Mouse (Mus musculus) heart, adult 9 months (tissue): Measurements from ENCODE around the gene Lipc.

Source experiments
- DNase-seq, 2 experiments: peaks; one replicate each; pipeline ENCODE4 v3.0.0; 2022; ENCODE audit warnings: low spot score in 2 of 2

Gene Lipc

DNA sequence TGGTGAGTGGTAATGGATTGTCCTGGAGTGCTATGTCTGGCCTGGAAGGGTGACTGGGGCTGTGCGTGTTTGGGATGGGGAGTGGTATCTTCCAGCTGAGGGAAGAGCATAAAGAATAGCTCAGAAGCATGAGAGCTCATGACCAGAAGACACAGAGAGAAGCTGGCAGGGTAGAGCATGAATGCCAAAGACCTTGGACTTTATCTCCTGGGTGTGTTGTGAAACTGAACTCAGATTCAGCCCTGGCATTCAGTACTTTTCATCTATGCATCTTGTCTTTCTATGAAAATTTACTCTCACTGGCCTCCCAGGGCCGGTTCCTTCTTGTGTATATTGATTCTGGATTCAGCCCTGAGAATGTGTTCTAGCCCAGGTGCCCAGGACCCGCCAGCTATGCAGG is 127.9 kb downstream of the Lipc start:
- no peak for DNase-seq

DNA sequence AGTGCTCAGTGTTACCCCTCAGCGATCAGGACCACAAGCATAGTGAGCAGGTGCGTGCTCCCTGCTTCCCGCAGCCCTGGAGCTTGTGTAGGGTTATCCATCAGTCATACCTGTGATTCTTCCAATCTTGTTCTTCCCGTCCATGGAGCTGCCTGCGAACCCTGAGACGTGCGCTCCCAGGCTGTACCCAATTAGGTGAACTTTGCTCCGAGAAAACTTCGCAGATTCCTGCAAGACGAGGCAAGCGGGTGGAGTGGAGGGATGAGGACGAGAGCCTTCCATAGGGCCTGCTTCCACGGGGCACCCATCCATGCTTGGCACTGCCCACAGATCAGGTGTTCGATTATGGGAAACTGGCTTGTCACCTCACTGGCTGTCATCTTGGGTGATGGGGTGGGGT is 133.3 kb downstream of the Lipc start:
- DNase-seq, result no peak

DNA sequence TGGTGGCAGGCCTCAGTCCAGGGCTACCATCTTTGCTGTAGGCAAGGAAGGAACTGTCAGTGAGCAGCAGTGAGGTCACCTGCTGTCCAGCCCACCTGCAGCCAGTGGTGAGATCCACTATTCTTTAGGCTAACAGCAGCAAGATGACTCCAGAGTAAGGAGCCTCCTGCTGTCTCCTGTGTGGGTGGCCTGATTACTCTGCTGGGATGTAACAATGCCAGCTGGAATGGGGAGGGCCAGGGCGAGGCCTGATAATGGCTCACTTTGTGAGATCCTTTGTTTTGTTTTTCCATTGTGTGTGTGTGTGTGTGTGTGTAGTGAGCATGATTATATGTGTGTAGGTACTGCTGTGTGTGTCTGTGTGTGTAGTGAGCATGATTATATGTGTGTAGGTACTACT is 134.6 kb downstream of the Lipc start:
- DNase-seq, result no peak

DNA sequence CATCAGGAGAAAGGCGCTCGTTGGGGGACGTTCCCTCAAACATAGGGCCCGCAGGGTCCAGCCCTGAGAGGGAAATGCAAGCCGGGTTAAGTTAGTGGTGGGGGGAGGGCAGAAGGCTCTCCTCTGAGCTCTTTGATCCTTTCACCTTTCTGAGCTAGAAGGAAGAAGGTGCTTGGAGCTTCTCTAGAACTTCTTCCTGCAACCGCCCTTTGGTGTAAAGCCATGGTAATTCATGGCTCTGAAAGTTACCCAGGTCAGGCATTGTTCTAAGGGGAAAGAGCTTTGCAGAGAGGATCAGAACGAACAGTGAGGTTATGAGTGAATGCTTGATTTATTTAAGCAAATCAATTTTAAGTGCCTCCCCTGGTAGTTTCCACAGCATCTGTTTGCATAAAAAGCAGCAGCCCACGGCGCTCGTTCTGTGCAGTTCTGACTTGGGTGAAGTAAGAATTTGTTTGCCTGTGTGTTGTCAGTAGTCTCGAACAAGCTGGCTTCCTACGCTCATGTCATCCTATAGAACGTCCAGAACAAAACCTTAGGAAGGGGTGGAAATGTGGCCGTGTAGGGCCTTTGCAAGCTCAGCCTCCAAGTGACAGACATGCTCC is 135.2 kb downstream of the Lipc start:
- no peak for DNase-seq

DNA sequence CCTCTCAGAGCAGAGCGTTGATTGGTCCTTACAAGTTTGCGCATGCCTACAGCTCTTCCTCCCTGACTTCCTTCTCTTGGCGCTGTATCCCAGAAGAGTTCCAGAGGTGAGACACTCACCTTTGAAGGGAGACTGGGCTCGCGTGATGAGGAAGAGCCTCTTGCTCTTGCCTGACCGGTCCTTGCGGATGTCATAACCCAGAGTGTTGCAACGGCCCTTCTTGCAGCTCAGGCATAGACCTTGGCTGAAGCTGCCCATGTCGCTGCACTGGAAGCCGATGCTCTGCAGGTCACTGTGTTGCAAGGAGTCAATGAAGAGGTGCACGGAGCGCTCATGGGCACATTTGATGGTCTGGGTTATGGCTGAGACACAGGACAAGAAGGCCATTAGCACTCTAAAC is 139.5 kb downstream of the Lipc start:
- no peak for DNase-seq

DNA sequence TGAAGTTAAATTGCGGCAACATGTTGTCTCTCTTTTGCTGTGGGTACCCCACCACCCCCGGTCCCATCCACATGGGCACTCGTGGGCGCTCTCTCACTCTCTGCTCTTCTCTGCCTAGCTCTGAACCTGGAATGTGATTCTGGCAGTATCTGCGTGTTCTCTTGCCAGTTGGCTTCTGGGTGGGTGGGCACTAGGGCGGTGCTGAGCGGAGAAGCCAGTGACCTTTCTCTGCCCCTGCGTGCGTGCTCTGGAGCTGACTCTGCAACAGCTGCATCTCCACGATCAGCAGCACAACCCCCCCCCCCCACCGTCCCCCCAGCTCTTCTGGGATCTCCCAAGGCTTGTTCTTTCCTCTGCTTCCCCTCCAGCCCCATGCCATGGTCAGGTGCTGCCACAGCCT is 144.3 kb downstream of the Lipc start:
- DNase-seq, result no peak

DNA sequence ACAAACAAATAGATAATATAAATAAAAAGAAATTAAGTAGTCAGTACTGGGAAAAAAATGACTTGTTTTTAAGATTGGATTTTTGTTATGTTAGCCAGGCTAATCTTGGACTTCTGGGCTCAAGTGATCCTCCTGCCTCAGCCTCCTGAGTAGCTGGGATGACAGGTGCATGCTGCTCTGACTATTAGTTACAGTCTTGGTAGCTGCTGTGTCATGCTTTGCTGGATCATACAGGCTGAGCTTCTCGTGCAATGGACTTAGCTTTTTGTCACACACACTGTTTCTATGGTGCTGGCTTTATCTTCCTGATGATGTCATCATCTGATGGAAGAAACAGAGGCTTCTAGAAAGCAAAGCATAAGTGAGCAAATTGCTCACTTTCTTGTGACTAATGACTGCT is 146.0 kb downstream of the Lipc start:
- no peak for DNase-seq

DNA sequence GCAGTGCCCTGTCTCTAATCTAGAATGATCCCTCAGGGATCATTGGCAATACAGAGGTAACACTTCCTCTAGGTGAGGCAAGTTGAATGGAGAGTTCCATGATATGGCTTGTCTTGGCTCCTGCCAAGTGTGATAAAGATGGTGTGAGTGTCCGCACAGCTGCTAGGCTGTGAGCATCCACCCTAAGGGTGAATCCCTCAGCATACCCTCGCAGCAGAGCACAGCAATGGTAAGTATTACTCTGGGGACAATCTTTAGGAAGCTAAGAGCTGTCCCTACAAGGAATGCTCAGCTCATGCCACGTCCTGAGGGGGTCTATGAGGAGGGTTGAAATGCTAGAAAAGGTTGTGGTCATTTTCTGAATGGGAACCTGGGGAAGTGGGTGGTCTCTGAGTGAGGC is 149.2 kb downstream of the Lipc start:
- DNase-seq, result no peak

DNA sequence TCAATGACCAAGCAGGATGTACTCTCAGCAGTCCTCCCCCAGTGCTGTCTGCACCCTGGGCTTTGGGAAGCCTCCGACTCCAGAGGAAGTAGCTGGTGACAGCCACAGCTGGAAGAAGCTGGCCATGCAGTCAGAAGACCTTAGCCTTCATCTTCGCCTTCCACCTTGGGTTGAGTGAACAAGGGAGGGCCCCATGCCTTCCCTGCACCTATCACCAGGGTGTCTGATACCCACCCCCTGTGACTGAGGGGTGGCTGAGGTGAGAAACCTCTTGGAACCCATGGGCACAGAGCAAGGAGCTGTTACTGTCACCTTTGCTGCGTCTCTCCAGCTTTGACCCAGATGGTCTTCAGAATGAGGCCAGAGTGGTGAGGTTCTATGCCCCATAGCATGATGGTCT is 150.3 kb downstream of the Lipc start:
- DNase-seq, result no peak

DNA sequence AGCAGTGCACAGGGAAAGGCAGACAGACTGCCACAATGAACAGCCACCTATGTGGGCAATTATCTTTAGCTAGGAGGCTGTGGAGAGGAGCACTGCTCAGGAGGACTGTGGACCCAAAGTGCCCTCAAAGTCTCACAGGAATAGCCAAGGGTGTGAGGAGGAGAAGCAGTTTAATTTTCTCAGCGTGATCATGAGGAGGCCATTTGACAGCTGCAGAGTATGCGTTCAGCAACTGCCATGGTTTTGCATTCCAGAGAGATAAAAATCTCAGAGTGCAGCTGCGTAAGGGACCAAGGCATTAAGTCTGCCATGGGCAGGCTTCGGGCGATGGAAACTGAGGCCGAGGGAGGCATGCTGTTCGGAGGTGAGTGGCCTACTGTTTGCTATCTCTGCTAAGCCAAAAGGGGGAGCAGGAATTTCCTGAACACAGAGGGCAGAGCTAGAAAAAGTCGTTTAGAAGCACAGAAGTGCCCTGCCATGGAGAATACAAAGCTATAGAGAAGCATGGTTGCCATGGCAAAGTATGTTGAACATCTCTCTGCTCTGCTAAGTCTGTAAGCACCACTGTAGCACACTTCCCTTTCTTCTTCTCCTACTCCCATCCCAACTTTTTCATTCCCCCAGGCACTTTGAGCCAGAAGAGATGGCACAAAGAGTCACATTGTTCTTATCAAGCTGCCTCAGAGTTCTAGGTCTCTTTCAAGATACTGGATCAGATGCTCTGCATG is 151.3 kb downstream of the Lipc start:
- no peak for DNase-seq

DNA sequence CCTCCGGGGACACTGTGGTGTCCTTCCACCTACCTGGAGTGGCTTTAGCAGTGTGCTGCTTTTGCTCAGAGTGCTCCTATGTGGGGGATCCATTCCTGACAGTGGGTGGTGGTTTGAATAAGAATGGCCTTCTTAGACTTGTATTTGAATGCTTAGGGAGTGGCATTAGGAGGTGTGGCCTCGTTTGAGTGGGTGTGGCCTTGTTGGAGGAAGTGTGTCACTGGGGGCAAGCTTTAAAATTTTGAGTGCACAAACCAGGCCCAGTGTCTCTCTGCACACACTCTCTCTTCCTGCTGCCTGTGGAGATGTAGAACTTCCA is 156.6 kb downstream of the Lipc start:
- no peak for DNase-seq

DNA sequence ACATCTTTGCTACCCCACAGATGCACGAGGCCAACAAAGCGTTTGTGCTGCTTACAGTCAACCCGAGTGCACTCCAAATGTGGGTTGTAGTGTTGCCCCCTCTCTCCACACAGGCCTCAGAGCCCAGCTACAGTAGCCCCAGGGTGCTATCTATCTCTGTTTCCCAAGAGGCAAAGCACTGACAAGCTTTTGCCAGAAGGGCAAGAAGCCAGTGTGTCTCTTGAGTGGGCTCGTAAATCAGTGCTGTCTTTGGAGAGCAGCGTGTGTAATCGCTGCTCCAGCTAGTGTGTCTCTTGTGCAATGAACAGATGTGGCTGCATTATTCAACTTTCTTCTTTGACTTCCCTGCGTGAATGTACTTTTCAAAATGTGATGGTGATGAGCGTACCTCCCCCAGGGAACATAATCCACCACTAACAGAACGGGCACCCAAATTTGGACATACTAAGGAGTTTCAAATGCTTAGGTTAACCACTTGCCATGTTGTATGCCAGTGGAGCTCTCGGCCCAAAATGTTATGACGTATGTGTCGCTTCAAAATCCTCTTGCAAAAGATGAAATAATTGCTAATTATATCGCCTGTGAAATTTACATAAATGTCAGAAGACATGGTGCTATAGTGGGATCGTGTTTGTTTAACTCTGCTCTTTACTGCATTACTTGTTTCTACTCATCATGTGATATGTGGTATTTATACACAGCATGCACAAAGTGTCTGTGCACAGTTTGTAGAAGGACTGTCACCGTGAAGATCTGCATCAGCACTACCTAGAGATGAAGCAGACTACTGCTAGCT is 157.2 kb downstream of the Lipc start:
- DNase-seq, result peak in 1 of 2 experiments; percentile 11

DNA sequence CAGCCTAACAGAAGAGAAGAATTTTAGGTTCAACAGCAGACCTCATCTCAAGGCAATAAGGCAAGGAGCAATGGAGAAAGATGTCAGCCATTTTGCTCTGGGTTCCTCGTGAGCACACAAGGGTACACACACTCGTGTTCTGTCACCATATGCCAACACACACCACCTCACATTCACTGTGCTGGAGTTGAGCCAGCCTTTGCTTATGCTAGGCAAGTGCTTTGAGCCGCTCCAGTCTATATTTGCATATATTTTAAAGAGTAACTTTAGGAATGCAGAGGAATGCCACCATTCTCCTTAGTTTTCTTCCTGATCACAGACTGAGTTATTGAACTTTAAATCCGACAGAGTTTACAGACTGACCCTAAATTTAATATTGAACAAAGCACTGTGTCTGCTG is 161.4 kb downstream of the Lipc start:
- no peak for DNase-seq

DNA sequence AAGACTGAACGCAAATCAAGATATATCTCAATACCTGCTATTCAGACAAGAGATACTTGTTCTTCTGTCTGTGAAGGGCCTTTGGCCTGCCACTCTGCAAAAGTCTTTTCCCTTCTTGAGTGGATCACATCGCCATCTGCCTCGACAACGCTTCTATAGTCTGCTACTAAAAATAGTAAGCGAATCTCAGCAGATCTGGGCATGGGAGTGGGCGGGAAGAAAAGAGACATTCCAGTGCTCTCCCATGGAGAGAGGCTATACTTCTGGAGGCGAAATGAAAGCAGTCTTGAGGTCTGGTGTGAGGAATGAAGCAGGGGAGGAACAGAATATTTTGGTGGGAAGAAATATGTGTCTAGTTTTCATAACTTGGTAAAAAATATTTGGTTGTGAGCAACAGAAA is 163.3 kb downstream of the Lipc start:
- no peak for DNase-seq

DNA sequence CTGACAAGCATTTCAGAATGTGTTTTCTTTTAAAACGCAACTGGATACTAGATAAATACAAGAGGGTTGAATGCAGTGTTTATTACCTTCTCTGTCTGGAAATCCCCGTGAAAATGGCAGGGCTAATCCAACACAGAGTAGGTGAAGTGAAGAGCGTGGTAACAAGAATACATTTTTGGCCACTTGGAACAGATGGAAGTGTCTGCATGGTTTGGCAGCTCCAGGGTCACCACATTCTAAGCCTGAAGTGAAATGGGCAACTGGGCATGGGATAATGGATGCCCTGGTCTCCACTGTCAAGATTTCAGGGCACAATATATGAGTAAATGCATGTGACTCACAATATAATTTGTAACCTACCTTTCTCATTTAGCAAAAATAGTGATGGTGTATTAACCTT is 169.8 kb downstream of the Lipc start:
- DNase-seq, result no peak

DNA sequence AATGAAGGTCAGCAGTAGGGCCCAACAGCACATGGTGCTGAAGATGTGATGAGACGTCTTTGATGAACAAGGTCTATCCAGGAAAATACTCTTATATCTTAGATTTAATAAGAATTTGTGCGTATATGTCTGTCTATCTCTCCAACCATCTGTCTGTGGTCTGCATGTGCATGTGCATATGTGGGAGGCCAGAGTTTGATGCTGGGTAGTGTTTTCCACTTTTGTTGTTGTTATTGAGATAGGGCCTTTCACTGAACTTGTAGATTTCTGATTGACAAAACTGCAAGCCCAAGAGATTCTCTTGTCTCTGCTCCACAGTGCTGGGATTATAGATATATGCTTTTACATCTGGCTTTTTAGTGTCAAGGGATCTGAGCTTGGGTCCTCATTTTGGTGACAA is 176.5 kb downstream of the Lipc start:
- DNase-seq, result no peak

DNA sequence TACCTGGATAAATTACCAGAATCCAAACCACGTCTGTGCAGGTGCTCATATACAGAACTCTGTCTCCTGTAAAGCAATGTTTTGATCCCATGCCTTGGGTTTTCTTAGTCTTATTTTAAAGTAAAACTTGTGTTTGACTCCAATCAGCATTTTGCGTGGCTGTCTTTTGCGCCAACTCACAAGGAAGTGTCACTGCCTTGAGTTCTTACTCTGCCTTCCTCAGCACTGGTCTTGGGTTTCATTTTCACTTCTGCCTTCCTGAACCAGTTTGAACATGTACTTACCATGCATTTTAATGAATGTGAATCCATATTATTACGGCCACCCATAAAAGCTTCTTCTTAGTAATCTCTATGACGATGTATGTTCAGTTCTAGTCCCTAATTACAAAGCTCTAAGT is 191.1 kb downstream of the Lipc start:
- peak; percentile 5 to 15 for DNase-seq

DNA sequence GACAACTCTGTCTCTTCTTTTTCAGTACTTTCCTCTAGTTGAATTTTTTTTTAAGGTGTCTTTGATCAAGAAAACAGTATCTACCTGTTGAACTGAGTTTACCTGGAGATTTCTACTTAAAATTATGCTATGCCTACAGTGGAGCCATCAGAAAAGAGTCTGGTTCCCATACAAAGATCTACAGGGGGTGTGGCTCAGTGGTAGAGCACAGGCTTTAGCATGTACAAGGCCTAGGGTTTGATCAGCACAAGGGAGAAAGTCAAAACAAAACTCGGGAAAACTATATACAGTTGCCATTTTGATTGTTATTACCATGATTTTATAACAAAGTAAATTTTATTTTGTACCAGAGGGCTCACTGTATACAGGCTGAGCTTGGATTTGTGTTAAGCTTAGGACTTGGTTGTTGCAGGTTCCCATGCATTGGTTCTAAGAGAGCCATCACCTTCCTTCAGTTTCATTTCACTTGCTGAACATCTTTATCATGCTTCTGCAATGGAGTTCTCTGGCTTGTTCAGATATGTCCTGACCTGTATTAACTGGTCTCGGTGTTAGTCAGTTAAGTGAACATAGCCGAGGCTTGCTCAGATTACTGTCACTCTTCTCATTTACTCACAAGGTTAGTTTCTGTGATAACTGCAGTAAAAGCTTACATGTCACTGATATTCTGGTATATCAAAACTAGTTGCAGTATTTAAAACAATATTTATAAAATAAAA is 200.4 kb downstream of the Lipc start:
- no peak for DNase-seq
